Mouse (Mus musculus): ENCODE results near the gene Fam53b.

Fam53b gene

DNA sequence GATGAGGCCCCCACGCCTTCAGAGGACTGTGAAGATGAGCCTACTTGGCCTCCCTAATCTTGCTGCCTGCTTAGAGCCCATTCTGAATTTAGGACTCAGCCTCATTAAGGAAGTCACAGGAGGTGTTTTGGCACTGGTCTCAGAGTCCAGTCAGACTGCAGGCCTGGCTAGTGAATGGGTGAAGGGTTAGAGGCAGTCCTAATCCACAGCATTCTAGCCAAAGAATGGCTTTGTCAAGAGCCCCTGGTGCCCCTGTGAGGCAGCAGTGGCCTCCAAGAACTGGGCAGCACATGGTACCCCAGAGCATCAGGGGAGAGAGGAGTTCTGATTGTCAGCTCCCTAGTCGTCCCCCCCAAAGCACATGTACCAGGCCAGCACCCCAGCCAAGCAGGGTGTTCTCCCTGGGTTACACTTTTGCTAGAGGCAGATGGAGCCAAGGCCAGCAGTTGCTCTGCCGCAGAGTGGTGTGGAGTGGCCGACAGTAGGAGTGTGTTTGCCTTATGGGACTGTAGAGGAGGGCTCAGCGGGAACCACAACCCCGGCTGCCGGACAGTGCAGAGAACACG lies 109.3 kb downstream of the Fam53b start:
- no peak for DNase-seq (ENCODE audit: low spot score)

DNA sequence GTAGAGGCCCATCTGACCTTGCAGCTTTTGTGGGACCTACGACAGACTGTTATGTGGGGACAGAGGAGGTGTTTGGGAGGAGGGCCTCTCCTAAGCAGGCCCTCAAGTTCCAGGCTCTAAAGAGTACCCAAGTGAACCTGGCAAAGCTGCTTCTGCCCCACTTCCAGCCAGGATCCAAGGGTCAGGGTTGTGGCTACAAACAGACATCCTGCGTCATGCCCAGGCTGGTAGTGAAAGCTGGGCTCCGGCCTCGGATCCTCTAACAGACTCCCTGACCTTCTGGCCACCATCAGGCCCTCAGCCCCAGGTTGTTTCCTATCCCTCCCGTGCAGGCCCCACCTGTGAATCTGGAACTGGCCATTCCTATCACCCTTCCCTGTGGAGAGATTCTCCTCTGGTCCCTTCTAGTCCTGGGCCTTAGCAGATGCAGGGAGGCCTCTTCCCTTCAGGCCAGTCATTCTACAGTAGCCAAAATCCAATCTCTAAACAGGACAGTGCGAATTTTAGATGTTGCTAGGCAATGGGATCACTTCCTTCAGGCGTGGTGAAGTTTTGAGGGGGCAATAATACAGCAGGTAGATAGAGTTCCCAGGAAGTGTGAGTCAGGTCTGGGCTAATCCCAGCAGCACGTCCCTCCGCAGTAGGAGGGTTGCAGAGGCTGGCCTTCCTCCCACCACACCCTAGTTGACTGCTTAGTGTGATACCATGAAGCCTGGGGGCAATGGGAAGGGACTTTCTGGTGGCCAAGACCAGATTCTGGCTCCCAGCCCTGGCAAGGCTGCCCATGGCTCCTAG lies 110.0 kb downstream of the Fam53b start:
- DNase-seq (ENCODE audit: low spot score): no peak

DNA sequence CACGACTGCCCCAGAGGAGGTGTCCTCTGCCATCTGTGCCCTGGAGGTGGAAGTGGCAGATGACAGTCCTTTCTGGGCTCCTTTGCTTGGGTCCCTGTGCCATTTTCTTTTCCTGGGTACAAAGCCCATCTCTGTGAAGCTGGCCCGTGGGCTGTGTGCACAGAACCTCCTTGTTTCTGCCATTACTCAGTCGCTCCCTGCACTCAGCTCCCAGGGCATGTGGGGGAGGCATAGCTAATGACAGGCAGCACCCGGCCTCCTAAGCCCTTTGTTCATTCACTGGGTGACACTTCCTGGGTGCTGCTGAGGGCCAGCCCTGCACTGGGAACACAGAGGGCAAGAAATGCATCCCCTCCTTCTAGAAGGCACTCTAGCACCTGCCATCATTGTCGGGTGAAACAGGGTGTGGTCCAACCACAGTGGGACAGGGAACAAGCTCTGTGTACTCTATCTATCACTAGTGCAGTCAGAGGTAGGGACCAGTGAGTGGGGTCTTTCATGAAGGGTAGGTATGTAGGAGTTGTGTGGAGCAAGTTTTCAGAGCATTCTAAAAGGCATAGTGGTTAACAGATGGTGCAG lies 111.1 kb downstream of the Fam53b start:
- no peak for DNase-seq (ENCODE audit: low spot score)

DNA sequence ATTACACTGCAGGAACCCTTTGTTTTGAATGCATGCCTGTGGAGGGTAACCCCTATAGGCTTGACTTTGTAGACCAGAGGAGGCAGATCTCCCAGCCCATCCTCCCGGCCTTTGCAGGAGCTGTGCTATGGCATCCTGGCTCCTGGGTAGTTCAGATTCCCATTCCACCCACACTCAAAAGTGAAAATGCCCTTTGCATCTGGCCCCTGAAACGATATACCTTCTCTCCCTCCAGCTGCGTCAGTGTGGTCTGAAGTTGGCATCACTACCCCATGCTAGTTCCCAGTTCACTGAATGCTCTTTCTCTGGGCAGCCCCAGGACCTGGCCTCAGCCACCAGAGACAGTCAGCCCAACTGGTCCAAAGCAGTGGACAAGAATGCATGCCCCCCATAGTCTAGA lies 111.7 kb downstream of the Fam53b start:
- no peak for DNase-seq (ENCODE audit: low spot score)

DNA sequence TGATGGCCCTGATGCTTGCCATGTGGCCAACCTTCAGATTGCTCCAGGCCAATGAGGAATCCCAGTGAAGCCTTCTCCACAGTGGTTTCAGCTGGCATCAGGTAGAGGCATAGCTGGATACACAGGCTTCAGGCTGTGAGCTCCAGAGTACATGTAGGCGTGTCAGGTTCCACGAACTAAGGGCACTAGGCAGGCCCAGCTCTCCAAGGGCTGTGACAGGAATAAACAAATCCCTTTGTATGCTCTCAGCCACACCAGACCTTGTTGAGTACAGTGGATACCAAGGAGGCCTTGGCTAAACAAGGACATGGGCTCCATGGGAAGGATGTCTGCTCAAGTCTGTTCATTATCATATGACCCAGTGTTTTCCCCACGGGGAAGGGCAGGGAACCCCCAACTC lies 112.3 kb downstream of the Fam53b start:
- DNase-seq (ENCODE audit: low spot score): no peak

DNA sequence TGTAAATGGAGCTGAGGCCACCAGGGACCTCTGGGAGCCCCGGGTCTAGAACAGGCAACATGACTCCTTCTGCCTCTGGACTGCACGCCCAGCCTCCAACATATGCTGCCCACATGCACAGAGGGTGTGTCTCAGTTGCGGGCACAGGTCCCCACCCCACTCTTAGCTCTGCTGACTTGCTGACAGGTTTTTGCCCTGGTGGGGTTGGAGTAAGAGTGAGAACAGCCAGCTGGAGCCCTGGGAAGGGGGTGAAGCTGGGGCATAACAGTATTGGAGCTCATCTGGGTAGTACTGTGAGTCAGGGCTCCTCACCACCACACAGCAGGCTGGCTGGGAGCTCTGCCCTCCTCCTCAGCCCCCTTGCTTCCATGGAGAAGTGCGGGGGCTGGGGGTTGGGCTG lies 113.6 kb downstream of the Fam53b start:
- DNase-seq (ENCODE audit: low spot score): no peak

DNA sequence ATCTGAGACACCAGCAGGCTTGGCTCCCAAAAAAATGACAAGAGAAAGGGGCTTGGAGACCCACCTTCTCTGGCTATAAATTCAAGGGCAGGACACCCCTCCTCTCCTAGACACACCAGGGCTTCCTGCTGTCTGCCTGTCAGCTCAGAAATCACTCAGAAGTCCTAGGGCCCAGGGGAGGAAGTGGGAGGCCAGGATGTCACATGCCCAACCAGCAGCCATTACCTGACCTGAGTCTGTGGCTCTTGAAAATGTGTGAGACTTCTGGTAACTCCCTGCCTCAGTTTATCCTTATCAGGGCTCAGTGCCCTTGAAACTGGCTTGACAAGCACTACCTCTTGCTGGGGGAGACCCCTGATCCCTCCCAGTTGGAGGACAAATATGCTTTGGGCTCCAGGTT lies 114.0 kb downstream of the Fam53b start:
- DNase-seq (ENCODE audit: low spot score): no peak

DNA sequence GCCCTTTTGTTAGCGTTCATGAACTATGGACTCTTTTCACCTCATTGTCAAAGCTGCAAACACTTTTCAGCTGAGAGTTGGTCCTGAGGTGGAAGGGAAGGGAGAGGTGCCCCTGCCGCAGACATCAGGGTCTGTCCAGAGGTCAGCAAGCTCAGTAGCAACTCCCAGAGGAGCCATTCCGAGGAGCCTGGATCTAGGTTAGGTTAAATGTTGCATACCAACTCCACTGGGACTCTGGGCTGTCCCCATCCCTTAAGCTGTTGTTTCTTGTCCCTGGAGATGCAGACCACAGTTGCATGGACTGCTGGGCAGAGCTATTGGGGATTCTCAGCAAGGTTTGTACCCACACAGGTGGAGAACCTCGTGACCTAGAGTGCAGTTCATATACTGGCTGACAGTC lies 114.5 kb downstream of the Fam53b start:
- no peak for DNase-seq (ENCODE audit: low spot score)

DNA sequence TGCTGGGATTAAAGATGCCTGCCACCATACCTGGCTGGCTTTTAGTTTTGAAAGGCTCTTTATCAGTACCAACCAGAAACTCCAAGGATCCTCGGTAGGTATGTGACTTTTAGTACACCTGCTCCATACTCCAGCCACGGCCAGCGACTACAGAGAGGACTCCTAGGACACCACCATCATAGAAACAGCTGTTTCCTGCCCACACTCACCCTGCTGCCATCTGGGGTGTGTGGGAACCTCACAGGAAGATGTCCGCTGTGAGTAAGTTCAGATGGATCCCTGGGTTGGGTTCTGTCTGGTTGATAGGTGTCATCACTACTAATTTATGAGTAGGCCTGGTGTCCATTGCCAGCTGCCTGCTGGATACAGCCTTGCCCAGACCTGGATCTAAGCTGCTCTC lies 114.9 kb downstream of the Fam53b start:
- no peak for DNase-seq (ENCODE audit: low spot score)

DNA sequence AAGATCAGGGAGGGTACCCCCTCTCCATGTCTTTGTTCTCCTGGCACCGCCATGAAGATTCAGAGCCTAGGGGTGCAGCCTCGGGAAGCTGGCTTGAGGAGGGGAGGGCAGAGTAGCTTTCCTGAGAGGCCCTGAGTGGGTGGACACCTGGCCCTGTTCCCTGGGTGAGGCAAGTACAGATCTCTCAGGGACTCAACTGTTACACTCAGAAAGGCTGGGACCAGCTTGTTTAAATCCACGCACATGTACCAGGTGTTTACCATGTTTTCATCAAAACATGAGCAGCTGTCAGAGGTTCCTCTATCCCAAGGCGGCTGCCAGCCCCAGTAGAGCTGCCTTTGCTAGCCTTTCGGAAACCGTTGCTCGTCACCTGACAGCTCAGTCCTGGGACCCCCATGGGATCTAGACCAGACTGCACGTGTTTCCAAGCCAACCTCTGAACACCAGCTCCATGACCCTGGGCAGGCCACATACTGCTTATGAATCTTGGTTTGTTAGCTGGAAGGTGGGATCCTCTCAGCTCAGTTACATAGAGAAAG lies 116.4 kb downstream of the Fam53b start:
- DNase-seq (ENCODE audit: low spot score): no peak

DNA sequence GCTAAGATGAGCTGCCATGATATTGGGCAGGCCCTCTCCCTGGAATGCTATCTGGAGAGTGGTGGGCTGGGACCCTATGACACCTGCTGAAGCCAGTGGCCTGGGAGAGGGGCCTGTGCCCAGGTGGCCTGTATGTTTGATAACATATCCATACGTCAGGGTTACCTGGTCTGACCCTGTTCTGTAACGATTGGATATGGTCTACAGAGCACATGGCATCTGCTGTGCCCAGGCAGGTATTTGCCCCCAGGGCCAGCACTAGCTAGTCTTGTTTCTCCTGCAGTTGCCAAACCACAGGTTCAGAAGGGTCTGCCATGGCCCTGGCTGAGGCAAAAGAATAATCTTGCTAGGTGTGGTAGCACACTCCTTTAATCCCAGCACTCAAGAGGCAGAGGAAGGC lies 120.1 kb downstream of the Fam53b start:
- DNase-seq (ENCODE audit: low spot score): no peak

DNA sequence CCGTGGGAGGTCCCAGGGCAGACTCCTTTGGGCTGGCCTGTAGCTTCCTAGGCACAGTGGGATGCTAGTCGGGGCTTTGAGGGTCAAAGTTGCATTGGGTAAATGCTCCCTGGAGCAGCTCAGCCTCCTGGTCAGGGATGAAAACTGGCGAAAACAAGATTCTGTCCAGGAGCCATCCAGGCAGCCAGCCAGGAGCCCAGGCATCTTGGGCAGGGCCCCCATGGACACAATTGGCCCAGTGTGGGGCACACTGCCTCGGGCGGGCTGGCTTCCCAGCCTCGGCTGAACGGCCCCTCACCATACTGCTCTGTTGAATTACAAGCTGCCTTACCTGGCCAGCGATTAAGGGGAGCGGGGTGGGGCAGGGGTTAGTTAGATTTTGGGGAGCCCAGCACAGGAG lies 121.0 kb downstream of the Fam53b start:
- DNase-seq (ENCODE audit: low spot score): no peak

DNA sequence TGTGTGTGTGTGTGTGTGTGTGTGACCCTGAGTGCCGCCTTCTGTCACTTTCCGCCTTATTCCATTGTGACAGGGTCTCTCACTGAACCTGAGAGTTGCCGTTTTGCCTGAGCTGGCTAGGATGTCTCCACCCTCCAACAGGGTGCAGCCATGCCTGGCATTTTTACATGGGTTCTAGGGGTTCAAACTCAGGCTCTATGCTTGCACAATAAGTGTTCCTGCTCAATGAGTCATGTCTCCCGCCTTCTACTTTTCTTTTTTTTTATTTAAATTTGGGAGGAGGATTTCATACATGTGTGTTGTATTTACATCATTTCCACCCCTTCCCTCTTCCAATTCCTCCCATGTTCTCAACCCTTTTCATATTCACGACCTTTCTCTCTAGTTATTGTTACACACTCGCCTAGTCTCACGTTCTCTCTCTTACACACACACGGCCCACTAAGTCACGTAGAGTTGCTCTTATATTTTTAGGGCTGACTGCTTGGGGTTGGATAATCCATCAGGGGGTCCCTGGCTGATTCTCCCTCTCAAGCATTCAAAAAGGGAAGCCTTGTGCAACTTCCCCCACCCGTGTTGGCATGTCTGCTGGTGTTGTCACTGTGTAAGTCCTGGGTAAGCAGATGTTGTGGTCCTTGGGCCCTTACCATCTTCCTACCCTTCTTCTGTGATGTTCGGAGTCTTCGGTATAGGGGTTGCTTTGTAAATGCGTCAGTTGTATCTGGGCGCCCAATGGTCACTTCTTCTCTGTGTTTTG lies 122.8 kb downstream of the Fam53b start:
- no peak for DNase-seq (ENCODE audit: low spot score)

DNA sequence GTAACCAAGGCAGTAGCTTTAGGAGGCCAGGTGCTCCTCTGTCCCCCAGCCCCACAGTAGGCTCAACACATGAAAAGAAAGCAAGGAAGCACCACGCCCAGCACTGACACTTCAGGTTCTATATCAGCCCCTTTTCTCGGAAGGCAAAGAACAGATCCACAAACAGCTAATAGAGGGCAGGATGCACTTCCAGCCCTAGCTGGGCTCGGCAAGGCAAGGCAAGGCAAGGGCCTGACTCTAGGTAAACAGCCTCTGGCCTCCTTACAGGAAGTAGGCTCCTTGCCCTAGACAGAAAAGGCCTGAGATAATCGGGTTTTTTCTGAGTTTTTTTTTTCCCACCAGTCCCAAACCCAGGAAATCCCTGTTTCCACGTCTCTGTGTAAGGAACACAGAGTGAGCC lies 124.0 kb downstream of the Fam53b start:
- DNase-seq (ENCODE audit: low spot score): no peak

DNA sequence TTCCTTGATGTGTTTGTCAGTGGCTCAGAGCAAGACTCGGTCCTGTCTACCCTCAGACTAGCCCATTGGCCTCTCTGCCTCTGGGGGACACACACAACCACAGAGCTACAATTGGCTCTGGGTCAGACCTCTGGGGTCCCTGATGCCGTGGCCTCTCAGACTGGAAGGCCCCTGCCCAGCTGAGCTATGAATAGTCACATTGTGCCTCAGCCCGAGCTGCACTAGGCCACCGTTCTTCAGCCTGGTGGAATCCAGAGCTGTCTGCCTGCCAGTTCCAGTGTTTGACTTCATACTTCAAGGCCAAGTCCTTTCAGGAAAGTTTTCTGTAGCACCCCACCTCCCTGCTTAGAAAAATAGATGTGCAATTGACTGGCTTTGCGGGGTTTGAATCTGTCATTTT lies 125.0 kb downstream of the Fam53b start:
- DNase-seq (ENCODE audit: low spot score): peak; percentile 34

DNA sequence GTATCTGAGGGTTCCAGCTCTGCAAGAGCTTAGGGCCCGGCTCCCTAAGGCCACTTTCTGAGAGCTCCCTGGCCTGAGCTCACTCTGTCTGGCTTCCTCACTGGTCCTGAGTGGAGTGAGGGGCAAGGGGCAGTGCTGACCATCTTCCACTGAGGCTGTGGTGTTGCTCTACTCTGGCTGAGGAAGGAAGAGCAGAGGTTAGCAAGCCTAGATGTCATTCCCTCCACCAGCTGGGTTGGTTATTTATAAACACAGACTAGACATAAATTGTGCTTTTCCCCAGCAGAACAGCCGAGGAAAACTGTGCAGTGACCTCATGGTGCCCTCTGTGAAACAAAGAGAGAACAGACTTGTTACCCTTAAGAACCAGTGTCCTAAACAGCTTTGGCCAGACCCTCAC lies 125.8 kb downstream of the Fam53b start:
- peak; percentile 12 for DNase-seq (ENCODE audit: low spot score)

DNA sequence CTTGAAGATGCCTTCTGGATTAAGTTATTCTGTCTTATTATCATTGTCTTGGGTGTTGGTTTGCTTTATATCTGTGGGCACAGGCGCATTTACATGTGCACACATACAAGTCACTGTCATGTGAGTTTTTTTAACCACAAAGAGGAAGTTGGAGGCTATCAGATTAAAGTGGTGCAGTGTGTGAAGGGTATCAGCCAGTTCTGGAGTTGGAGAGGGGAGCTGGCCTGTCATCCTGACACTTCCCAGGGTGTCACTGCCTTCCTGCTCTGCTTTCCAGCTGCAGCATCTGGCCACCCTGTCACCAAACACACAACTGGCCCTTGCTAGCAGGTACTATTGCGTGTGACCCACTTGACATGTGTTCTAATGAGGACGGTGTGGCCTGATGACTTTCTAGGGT lies 127.2 kb downstream of the Fam53b start:
- DNase-seq (ENCODE audit: low spot score): no peak

DNA sequence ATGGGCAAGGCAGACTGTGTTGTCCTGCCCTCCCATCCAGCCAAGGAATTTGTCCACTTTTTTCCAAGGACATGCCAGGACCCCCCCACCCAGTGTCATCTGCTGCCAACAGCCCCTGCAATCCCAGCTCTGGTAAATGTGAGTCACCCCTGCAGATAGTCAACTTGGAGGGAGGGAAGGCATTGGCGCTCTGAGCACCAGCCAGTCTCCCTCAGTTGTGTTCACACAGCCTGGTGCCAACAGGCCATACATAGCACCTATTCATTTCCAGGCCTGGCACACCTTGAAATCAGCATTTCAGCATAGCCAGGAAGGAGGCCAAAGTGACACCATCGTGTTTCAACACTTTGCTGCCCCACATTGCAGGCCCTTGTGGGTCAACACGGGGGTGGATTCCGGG lies 129.8 kb downstream of the Fam53b start:
- DNase-seq (ENCODE audit: low spot score): no peak

DNA sequence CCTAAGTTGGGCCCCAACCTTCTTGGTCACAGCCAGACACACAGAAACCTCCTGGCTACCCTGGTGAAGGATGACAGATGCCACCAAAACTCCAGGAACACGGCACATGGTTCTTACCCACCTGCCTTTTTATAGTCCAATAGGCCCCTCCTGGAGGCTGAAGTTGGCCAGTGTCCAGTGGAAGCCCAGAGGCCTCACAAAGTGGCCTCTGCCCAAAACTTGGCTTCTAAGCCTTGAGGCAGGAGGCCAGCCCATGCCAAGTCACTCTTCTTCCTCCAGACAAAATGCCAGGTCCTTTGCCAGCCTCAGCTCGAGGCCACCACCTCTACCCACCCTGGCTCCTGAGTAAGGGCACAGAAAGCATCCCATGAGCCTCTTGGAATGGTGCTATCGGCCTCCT lies 130.8 kb downstream of the Fam53b start:
- no peak for DNase-seq (ENCODE audit: low spot score)

DNA sequence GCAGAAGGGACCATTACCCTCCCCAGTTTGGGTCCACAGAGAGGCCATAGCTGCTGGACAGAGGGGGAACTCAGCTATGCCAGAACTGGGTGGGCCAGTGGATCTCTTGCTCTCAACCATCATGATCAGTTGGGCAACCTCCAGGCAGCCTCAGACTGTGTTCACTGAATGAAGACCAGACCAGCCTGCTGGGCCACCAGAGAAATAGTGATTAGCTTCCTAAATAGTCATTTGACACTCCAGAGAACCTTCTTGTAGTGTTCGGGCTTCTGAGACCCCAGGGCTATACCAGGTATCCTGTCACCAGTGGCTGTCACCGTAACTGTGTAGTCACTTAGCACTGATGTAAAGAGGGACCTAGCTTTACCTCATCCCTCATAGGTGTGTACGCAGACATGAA lies 131.3 kb downstream of the Fam53b start:
- no peak for DNase-seq (ENCODE audit: low spot score)

DNA sequence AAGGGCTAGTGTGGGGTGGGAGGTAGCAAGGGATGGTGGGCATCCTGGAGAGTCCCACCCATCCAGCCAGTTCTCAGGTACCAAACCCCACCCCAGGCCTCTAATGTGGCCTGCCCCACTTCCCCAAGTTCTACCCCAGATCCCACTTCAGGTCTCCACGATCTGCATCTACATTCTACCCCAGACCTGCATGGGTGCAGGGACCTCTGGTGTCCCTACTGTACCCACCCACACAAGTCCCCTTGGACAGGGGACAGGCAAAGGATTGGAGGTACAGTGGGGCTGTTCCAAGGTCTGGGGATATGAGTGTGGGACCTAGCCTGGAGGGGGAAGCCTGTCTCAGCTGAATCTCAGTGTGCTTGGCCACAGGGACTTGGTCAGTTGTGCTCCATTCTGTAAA lies 131.9 kb downstream of the Fam53b start:
- DNase-seq (ENCODE audit: low spot score): no peak

DNA sequence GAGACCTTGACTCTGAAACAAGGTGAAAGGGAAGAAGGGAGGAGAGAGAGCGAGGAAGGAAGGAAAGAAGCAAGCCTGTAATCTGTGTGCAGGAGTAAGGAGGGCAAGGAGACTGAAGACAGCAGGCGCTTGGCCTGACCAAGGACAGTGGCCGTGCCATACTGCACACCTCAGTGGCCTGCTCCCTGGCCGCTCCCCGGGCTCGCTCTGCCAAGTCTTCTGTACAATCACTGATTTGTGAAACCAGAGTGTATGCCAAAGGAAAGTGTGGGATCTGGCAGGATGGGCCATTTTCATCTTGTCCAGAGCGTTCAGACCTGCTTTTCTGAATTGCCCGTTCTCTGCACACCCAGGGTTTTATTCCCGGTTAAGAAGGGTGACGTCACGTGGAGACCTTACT lies 132.4 kb downstream of the Fam53b start:
- no peak for DNase-seq (ENCODE audit: low spot score)

DNA sequence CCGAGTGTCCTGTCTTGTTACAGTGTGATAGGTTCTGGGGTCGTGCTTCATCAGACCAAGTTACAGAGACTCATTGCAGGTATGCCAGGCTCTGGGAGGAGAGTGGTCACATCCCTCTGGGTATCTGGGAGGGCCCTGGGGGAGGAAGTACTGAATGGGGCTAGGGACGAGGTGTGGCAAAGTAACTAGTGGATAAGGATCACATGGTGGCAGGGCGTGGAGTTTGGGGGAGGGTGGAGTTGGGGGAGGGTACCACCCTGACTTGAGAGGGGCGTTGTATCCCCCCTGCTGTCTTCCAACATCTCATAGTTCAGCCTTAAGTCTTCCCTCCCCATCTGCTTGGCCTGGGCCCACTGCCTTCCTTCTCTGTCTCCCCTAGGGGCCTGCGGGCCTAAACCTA lies 134.1 kb downstream of the Fam53b start:
- no peak for DNase-seq (ENCODE audit: low spot score)
